Mouse (Mus musculus) E14TG2a.4 (cell line): ENCODE data around the gene G6pc3.

ENCODE experiments used
- CTCF ChIP-seq: conservative IDR thresholded peaks from 2 replicates; pipeline ENCODE4 v1.5.1; 2014; ENCODE audit warnings: low read length
- NANOG ChIP-seq: IDR thresholded peaks from 2 replicates; pipeline ENCODE4 v1.6.1; 2014; ENCODE audit warnings: borderline replicate concordance, low read length, mixed read lengths

- TF ChIP-seq CTCF, result no peak
- TF ChIP-seq NANOG, result no peak
Observed at GRCm38 (mm10) chr11:102220451-102220850, 31.0 kb downstream of the G6pc3 start.
